Mouse (Mus musculus) heart, adult 2 months (tissue): ENCODE results near the gene Krt33a.

Experiments used
- CTCF ChIP-seq: fragments of 200-600 bp; IDR thresholded peaks from 2 replicates; pipeline ENCODE4 v1.8.1; 2022; ENCODE audit warnings: antibody characterized with exemption, mild to moderate bottlenecking, moderate library complexity
- POLR2A ChIP-seq: fragments of 200-500 bp; IDR thresholded peaks from 2 replicates; pipeline ENCODE4 v1.6.1; 2011; ENCODE audit warnings: mild to moderate bottlenecking, low read depth, low read length, control low read depth; ENCODE audit not compliant: insufficient read depth

DNA sequence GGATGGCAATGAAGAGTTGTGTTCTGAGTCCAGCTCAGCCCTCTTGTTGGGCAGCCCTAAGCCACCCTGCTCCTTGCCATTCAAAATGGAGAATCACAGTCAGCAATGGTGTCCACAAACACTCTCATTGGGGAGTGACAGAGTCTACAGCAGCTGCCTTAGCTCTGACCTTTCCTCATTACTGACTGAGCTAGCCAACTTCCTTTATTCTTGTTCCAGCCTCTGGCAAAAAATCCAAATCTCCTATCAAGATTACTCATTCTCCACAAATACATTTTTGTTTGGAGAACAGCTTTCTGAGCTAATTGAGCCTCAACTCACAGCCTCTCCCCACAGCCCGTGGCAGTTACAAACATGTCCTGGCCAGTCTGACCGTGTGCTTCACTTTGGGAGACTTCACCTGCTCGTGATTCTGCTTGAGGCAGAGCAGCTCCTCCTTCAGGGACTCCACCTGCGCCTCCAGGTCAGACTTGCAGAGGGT lies 2.3 kb downstream of the Krt33a start:
- TF ChIP-seq CTCF (no peak), POLR2A (no peak)
